Mouse (Mus musculus): ENCODE data around the gene Tex21. TPM values are rescaled to one million over a fixed set of nuclear protein-coding genes. Genes with fewer than 3 reads are reported as not detected.
A peak's percentile ranks its signal among the peaks of the same experiment; 100 is the strongest.
"Not testable (repeated sequence)": the region's sequence is repeated elsewhere in the genome, so short reads cannot be mapped to it uniquely, and the experiment has no call there.

Tex21 gene
- total RNA-seq, 2 experiments from 2014 or later: not detected

- no peak for DNase-seq
- intact Hi-C loops (cut with DNase I): no loop called here
These were observed 46.2 kb downstream of the Tex21 start for GRCm38 (mm10) chr12:76200326-76200725.

DNA sequence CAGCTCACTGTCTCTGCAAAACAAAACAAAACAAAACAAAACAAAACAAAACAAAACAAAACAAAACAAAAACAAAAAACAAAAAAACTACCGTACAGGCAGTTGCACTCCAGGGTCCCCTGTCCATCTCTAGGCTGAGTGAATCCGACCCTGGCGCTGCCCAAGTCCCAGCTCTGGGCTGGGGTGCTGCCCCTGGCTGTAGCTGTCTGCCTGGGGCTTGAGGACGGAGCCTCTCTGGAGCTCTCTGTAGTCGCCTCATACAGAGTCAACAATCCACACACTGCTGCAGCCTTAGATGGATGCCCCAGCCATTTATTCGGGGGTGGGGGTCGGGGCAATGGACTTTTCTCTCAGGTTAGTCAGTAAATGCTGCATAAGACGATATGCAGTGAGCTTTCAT lies 49.5 kb downstream of the Tex21 start:
- intact Hi-C loops (cut with DNase I): loop anchor here (5.0 kb wide), 1 partner anchor 145 kb away; no protein-coding TSS in a partner anchor
- DNase-seq: no peak

DNA sequence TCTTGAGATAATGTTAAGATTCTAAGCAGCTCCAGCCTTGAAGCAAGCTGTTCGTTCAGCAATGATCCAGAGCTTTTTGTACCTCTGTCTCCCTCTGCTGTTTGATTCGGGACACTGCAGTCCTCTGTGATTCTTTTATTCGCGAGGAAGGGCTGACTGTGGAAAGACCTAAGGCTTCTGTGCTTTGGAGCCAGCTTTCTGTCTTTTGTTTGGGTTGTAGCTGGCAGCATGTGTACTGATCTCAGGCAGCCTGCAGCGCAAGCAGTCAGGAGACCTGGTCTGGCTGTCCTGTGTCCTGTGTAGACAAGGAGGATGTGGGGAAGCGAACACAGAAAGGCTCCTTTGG lies 49.9 kb downstream of the Tex21 start:
- intact Hi-C loops (cut with DNase I): loop anchor here (5.0 kb wide), 1 partner anchor 146 kb away; no protein-coding TSS in a partner anchor
- peak; percentile 82 to 87 for DNase-seq

DNA sequence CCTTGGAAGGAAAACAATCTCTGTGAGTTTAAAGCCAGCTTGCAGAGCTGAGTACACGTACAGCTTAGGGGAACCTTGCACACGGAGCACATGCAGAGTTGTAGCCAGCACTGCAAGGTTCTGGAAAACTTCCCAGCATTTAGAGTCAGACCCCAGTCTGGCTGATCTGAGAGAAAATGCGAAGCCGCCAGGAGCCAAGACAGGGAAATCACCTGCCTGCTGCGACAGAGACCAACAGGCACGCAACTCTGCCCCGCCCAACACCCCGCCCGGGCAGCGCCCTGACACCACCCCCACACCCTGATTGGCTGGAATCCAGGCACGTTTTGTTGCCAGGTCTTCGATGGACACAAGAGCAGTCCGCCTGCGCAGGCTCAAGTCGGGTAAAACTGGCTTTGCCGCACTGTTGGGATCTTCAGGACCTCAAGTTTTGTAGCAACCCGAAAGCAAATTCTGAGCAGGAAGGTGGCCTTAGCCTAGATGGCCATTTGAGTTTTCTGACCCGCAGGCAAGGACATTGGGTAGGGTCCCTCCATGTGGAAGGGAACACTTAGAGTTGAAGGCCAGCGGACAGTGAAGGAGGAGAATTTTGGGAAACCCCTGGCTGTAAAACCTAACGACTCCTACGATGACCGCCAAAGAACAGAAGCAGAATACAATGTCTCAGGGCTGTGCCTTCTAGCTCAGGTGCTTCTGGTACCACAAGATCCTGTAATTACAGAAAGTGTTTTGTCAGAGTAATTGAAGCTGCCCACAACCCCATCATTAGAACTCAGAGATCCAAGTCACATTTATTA lies 50.4 kb downstream of the Tex21 start:
- intact Hi-C loops (cut with DNase I): loop anchor here (5.0 kb wide), 1 partner anchor 146 kb away; no protein-coding TSS in a partner anchor
- DNase-seq: peak; percentile 87 to 88

GRCm38 (mm10) chr12:76194526-76194925 lies 52.0 kb downstream of the Tex21 start:
- intact Hi-C loops (cut with DNase I): no loop called here
- DNase-seq: no peak

DNA sequence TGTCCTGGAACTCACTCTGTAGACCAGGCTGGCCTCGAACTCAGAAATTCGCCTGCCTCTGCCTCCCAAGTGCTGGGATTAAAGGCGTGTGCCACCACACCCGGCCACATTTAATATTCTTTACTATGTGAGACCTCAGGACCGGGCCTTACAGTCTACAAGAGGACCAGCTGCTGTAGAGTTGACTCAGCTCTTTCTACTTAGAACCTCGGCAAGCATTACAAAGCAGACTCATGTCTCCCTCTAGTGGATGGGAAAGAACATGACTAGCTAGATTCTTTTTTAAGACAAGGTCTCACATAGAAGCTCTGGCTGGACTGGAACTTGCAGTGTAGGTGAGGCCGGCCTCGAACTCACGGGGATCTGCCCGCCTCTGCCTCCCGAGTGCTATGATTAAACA lies 55.6 kb downstream of the Tex21 start:
- DNase-seq: peak; percentile 40 to 61
- intact Hi-C loops (cut with DNase I): loop anchor here (1.0 kb wide), 1 partner anchor 175 kb away; no protein-coding TSS in a partner anchor

DNA sequence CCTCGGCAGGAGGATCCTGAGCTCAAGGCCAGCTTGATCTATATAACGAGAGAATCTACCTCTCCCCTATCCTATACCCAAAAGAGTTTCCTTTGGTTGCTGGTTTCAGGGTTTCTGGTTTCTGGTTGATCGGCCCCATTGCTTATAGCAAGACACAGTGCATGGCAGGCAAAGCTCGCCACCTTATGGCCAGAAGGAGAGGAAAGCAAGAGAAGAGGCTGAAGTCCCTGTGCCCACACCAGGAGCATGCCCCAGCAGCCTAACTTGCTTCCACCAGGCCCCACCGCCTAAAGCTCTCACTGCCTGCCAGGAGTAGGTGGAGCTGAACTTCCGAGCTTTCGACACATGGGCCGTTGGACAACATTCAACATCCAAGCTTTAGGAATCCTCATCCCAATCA lies 58.7 kb downstream of the Tex21 start:
- intact Hi-C loops (cut with DNase I): no loop called here

DNA sequence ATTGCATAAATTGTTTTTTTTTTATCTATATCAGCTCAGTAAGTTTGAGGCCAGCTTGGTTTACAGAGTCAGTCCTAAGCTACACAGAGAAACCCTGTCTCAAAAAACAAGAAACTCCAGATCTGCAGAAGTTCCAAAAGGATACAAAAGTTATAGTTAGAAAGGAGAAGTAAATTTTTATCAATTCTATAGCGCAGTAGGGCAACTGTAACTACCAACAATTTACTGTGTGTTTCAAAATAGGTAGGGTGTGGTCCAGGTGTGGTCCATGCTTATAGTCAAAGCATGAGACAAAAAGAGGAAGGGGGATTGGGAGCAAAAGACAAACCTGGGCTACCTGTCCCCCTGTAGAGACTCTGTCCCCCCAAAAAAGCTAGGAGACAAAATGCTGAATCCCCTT lies 60.1 kb downstream of the Tex21 start:
- no peak for DNase-seq
- intact Hi-C loops (cut with DNase I): no loop called here

More for the DNA sequence above, 58.7 kb downstream of the Tex21 start:
- peak; percentile 35 to 47 for DNase-seq

DNA sequence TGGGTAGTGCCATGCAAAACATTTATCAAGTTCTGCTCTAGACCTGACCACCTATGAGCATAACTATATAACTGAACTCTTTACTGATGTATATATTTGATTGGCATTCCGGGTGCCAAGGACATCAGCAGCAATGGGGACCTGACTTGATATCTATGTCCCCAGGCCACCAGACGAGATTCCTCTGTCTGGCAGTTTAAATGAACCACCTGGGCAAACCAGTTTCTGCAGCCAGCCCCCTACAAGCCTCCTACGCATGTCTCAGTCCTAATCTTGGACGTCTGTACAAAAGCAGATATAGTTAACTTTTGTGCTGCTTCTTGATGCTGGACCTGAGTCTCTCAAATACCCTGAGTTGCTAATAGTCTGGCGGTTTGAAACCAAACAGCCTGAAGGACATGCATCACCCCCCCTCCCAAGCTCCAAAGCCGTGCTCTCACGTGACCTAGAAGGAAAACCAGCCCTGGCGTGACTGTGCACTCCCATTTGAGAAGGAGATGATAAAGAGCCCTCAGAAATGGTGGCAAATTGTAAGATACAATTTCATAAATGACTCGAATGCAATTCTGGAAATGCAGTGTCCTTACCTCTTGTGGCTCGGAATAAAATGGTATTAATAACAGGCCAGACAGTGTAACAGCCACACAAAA lies 61.3 kb downstream of the Tex21 start:
- no peak for DNase-seq
- intact Hi-C loops (cut with DNase I): no loop called here

DNA sequence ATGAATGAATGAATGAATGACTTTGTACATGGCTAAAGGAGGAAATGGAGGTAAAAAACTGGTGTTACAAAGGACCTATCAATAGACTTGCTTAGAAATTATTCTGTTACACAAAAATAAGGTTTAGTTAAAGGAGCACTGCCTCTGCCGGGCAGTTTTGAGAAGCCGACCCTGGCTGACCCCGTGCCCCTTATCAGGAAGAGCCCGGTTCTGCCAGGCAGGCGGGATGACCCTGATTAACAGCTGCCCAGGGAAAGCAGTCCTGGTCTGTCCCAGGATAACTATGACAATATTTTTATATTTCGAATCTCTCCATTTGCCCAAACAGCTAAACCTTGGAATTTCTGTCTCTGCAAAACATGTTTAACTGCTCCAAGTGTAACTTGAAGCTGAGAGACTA lies 62.3 kb downstream of the Tex21 start:
- intact Hi-C loops (cut with DNase I): no loop called here
- DNase-seq: no peak

GRCm38 (mm10) chr12:76182831-76183230 lies 63.7 kb downstream of the Tex21 start:
- intact Hi-C loops (cut with DNase I): no loop called here
- no peak for DNase-seq

DNA sequence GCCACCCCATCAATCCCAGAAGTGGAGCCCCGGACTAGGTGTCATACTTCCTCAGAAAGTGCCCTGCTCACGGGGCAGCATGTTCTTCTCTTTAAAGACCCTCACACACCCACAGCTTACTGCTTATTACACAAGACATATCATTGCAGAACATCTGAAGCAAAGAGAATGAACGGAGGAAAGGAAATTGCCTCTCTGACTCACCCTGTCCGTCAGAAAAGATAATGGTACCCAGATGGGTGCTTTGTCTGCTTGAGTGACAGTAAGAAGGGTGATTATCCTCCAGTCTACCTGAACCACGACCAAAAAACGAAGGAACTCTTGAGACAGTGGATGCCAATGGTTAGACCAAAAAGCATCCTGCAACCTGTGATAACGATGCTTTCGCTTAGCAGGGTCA lies 65.1 kb downstream of the Tex21 start:
- intact Hi-C loops (cut with DNase I): no loop called here
- no peak for DNase-seq

DNA sequence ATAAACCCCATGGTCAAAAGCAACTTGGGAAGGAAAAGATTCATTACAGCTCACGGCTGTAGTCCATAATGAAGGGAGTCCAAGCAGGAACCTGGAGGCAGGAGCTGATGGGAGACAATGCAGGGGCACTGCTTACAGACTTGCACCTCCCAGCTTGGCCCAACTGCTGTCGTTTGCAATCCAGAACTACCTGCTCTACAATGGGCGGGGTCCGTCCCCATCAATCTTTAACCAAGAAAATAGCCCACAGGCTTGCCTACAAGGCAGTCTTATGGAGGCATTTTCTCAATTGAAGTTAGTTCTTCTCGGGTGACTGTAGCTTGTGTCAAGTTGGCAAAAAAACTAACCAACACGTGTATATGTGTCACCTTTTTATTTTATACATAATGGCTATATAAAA lies 66.1 kb downstream of the Tex21 start:
- DNase-seq: no peak
- intact Hi-C loops (cut with DNase I): no loop called here

GRCm38 (mm10) chr12:76179527-76179926 lies 67.0 kb downstream of the Tex21 start:
- intact Hi-C loops (cut with DNase I): loop anchor here (5.0 kb wide), 1 partner anchor 392 kb away; no protein-coding TSS in a partner anchor
- no peak for DNase-seq

DNA sequence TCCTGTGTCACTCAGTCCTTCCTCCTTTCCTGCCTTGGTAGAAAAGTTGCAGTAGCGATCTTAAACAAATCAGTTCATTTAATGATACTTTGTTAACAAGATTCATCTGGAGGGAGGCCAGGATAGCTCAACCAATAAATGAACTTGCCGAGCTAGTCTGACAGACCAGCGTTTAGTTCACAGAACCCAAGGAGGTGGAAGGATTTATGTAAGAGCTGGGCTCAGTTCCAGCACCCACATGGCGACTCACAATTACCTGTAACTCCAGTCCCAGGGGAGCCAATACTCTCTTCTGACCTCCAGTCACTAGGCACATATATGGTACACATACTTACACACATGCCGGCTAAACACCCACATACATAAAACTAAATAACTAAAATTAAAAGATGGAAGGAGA lies 67.5 kb downstream of the Tex21 start:
- DNase-seq: no peak
- intact Hi-C loops (cut with DNase I): loop anchor here (5.0 kb wide), 1 partner anchor 392 kb away; no protein-coding TSS in a partner anchor

DNA sequence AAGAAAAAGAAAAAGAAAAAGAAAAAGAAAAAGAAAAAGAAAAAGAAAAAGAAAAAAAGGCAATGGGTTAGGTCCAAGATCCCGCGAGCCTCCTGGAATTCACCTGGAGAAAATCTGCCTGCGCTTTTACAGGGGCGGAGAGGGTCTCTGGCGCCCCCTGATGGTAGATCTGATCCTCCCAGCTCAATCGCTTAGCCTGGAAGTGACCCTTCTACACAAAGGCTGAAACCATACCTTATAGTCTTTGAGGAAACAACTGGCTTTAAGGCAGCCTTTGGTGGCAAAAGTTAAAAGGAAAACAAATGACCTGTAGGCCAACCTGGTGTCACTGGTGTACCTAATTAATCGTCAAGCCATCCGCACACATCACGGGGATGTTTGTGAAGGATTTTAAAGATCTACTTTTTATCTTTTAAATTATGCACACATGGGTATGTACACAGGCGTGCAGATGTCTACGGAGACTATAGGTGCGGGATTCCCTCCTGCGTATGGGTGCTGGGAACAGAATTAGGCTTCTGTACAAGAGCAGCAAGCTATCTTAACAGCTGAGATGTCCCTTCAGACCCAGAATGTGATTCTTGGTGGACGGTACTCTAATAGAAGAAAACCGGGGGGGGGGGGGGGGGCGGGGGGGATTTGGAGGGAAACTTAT lies 68.6 kb downstream of the Tex21 start:
- intact Hi-C loops (cut with DNase I): loop anchor here (1.0 to 5.0 kb wide), 2 partner anchors 162 to 391 kb away; no protein-coding TSS in a partner anchor
- peak; percentile 75 to 79 for DNase-seq

GRCm38 (mm10) chr12:76177000-76177863 lies 69.3 kb downstream of the Tex21 start, which contains the start of gene Esr2:
Esr2 (minus strand) TSS chr12:76177259.
- DNase-seq: peak; percentile 30 to 41
- intact Hi-C loops (cut with DNase I): loop anchor here (1.0 to 5.0 kb wide), 2 partner anchors 161 to 390 kb away; no protein-coding TSS in a partner anchor

DNA sequence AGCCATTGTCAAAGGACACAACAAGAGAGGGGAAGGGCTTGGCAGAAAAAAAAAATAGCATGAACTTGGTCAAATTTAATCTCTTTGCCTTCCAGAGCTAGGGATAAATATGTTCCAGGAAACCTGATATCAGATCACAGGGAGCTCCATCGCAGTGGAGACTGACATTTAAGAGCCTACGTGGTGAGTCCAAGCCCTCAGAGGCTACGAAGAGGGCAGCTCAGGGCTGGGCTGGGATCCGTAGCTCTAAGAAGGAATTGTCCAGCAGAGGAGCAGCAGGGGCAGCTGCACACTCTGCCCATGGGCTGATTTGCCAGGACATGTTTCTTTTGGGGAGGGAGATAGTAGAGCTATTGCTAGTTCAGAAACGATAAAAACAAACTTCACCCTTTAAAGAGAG lies 80.9 kb downstream of the Tex21 start:
- intact Hi-C loops (cut with DNase I): no loop called here

GRCm38 (mm10) chr12:76152389-76152788 lies 94.2 kb downstream of the Tex21 start:
- intact Hi-C loops (cut with DNase I); DNase-seq: not testable (repeated sequence)

More for the DNA sequence above, 80.9 kb downstream of the Tex21 start:
- DNase-seq: no peak
